Comparison of ENCODE assay signal across 15 mouse cellular contexts in the genomic region with DNA sequence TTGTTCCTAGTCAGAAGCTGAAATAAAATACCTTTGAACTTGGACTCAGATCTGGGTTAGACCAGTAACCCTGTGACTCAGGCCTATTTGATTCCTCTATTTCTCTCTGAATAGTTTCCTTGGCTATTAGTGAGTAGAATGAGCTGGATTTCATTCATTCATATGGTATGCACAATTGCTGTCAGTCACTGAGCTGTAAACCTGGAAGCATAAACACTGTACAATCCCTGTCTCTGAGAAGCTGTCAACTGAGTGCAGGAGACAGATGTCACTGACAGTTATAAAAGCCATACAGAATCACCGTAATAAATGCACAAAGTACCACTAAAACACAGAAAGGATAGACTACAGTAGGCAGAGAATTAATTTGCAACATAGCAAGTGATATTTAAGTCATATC. TPM values are rescaled to one million over a fixed set of nuclear protein-coding genes. Genes with fewer than 3 reads are reported as not detected.
"Had no signal": no experiment of that assay in that cellular context is flagged by ENCODE, and none has a peak within 500 bp of the region (broad histone marks: within the 10 kb centered on the region; RNA-seq: fewer than 3 reads in every experiment).

No protein-coding gene starts in this region.

- DNase-seq: kidney, adult 8-10 months; kidney, postnatal 10 days; kidney, postnatal 36 days; liver, postnatal 0 days; lung, embryonic 14.5 days; thymus, adult 18-20 months; thymus, postnatal 36 days had no signal

- ATAC-seq: liver, postnatal 0 days; lung, postnatal 0 days had no signal

- H3K4me3 ChIP-seq: kidney, embryonic 15.5 days; limb, embryonic 15.5 days; midbrain, embryonic 12.5 days had no signal

- H3K4me2 ChIP-seq: kidney, embryonic 15.5 days; limb, embryonic 15.5 days; liver, embryonic 11.5 days; lung, embryonic 14.5 days; midbrain, embryonic 12.5 days had no signal

- H3K36me3 ChIP-seq: kidney, embryonic 15.5 days; limb, embryonic 15.5 days; midbrain, embryonic 12.5 days had no signal

- H3K4me1 ChIP-seq: kidney, embryonic 15.5 days; limb, embryonic 15.5 days; midbrain, embryonic 12.5 days had no signal

- H3K9ac ChIP-seq: kidney, embryonic 15.5 days; limb, embryonic 15.5 days; liver, embryonic 14.5 days; liver, postnatal 0 days; lung, embryonic 14.5 days; midbrain, embryonic 12.5 days had no signal

- H3K9me3 ChIP-seq: kidney, embryonic 15.5 days; limb, embryonic 15.5 days; midbrain, embryonic 12.5 days had no signal

- H3K27ac ChIP-seq: kidney, embryonic 15.5 days; limb, embryonic 15.5 days; liver, embryonic 14.5 days; macrophage; midbrain, embryonic 12.5 days had no signal

- H3K27me3 ChIP-seq: kidney, embryonic 15.5 days; limb, embryonic 15.5 days; midbrain, embryonic 12.5 days had no signal

RNA-seq across cellular contexts. Expression of gene Plppr5, which starts 40.2 kb away (rescaled TPM):
- polyA plus RNA-seq: limb, embryonic 11.5 days; liver, postnatal 0 days; macrophage had no signal
